Mouse (Mus musculus): ENCODE measurements around the gene Tex26. TPM values are rescaled to one million over a fixed set of nuclear protein-coding genes. Genes with fewer than 3 reads are reported as not detected.

Tex26 gene
- polyA plus RNA-seq, 1 experiment from 2014 or later, result 0.36 TPM

Other genes starting within 250 kb of the Tex26 start
- gene Alox5ap, start 174.9 kb upstream of the Tex26 start, polyA plus RNA-seq (2015; fragmentation: Nextera tagmentation; extraction: Ambion mirVana), result 11.7 and 13.2 TPM in 2 replicates
- gene Medag, start 27.9 kb upstream of the Tex26 start, polyA plus RNA-seq (2015; fragmentation: Nextera tagmentation; extraction: Ambion mirVana), result 2.2 and 2.4 TPM in 2 replicates
- gene Wdr95, start 89.0 kb downstream of the Tex26 start, polyA plus RNA-seq (2015; fragmentation: Nextera tagmentation; extraction: Ambion mirVana), result not detected in 2 replicates
- 54.8 and 56.8 TPM in 2 replicates for gene Hsph1, start 196.7 kb downstream of the Tex26 start, polyA plus RNA-seq (2015; fragmentation: Nextera tagmentation; extraction: Ambion mirVana)
- 11.2 and 12.3 TPM in 2 replicates for gene B3glct, start 238.6 kb downstream of the Tex26 start, polyA plus RNA-seq (2015; fragmentation: Nextera tagmentation; extraction: Ambion mirVana)

Data from intestine, embryonic 15.5 days (tissue).